Mouse (Mus musculus) MEL (cell line): ENCODE data around the gene Dll3. TPM values are rescaled to one million over a fixed set of nuclear protein-coding genes. Genes with fewer than 3 reads are reported as not detected.

Source experiments
- DNase-seq: peaks from one replicate; pipeline ENCODE4 v3.0.0; 2011; ENCODE audit warnings: low read depth, low spot score
- H3K27ac ChIP-seq: 2 replicates; pipeline ENCODE4 v1.5.1; 2012; ENCODE audit warnings: low read depth, mild to moderate bottlenecking, control low read depth, low read length, moderate library complexity; ENCODE audit not compliant: control insufficient read depth
- H3K27me3 ChIP-seq, 2 experiments: fragments of 150-350 bp in 1 of 2; sonication (generic) in 1 of 2; 2 replicates each; pipeline ENCODE4 v1.6.1; 2012; ENCODE audit warnings: low read length in 2 of 2, mild to moderate bottlenecking in 2 of 2, improper control_type of control experiment in 1 of 2, moderate library complexity in 1 of 2; ENCODE audit not compliant: insufficient read depth in 2 of 2, control insufficient read depth in 1 of 2
- H3K36me3 ChIP-seq, 2 experiments: 2 replicates each; pipeline ENCODE4 v1.6.1; 2012 to 2014; ENCODE audit warnings: low read length in 2 of 2, improper control_type of control experiment in 1 of 2, inconsistent platforms in 1 of 2, mild to moderate bottlenecking in 1 of 2; ENCODE audit not compliant: insufficient read depth in 2 of 2, control insufficient read depth in 1 of 2
- H3K4me1 ChIP-seq, 2 experiments: fragments of 150-350 bp in 1 of 2; sonication (generic) in 1 of 2; 2 replicates each; pipeline ENCODE4 v1.6.1; 2012; ENCODE audit warnings: low read length in 2 of 2, improper control_type of control experiment in 1 of 2, mild to moderate bottlenecking in 1 of 2; ENCODE audit not compliant: insufficient read depth in 2 of 2, control insufficient read depth in 1 of 2
- H3K4me3 ChIP-seq, 2 experiments: fragments of 150-350 bp in 1 of 2; sonication (generic) in 1 of 2; 2 replicates each; pipeline ENCODE4 v1.5.1; 2012; ENCODE audit warnings: low read depth in 2 of 2, low read length in 2 of 2, mild to moderate bottlenecking in 2 of 2, moderate library complexity in 2 of 2, control low read depth in 1 of 2, improper control_type of control experiment in 1 of 2; ENCODE audit not compliant: control insufficient read depth in 1 of 2, insufficient read depth in 1 of 2
- H3K79me2 ChIP-seq: 2 replicates; pipeline ENCODE4 v1.6.1; 2012; ENCODE audit warnings: mild to moderate bottlenecking, low read length, moderate library complexity; ENCODE audit not compliant: control insufficient read depth, poor library complexity, insufficient read depth
- H3K9ac ChIP-seq: 2 replicates; pipeline ENCODE4 v1.6.1; 2012; ENCODE audit warnings: low read depth, mild to moderate bottlenecking, control low read depth, low read length, moderate library complexity; ENCODE audit not compliant: control insufficient read depth, poor library complexity, severe bottlenecking
- H3K9me3 ChIP-seq: fragments of 150-350 bp; sonication (generic); replicated peaks from 2 replicates; pipeline ENCODE4 v1.6.1; 2012; ENCODE audit warnings: mild to moderate bottlenecking, low read length, improper control_type of control experiment, moderate library complexity; ENCODE audit not compliant: insufficient read depth
- CHD2 ChIP-seq: IDR thresholded peaks from 2 replicates; pipeline ENCODE4 v1.6.1; 2011; ENCODE audit warnings: low read length, improper control_type of control experiment
- CTCF ChIP-seq, 3 experiments: IDR thresholded peaks in 2 of 3; conservative IDR thresholded peaks in 1 of 3; 2 replicates each; pipeline ENCODE4 v1.5.1; 2011 to 2012; ENCODE audit warnings: low read length in 3 of 3, low read depth in 2 of 3, mild to moderate bottlenecking in 2 of 3, improper control_type of control experiment in 1 of 3, inconsistent platforms in 1 of 3, mixed read lengths in 1 of 3, moderate library complexity in 1 of 3; ENCODE audit not compliant: control insufficient read depth in 1 of 3, insufficient read depth in 1 of 3, poor library complexity in 1 of 3, severe bottlenecking in 1 of 3
- E2F4 ChIP-seq: IDR thresholded peaks from 2 replicates; pipeline ENCODE4 v1.6.1; 2011; ENCODE audit warnings: low read depth, low read length, improper control_type of control experiment, borderline replicate concordance
- ELF1 ChIP-seq: IDR thresholded peaks from 2 replicates; pipeline ENCODE4 v1.6.1; 2014; ENCODE audit warnings: low read depth, mild to moderate bottlenecking, inconsistent platforms, low read length, improper control_type of control experiment, moderate library complexity
- EP300 ChIP-seq, 2 experiments: IDR thresholded peaks; 2 replicates each; pipeline ENCODE4 v1.6.1; 2011; ENCODE audit warnings: improper control_type of control experiment in 2 of 2, low read length in 2 of 2, low read depth in 1 of 2, mild to moderate bottlenecking in 1 of 2
- ETS1 ChIP-seq: IDR thresholded peaks from 2 replicates; pipeline ENCODE4 v1.6.1; 2012; ENCODE audit warnings: low read depth, mild to moderate bottlenecking, inconsistent platforms, low read length, improper control_type of control experiment, moderate library complexity
- GATA1 ChIP-seq: IDR thresholded peaks from 2 replicates; pipeline ENCODE4 v1.6.1; 2011; ENCODE audit warnings: low read depth, low read length, improper control_type of control experiment
- JUND ChIP-seq: IDR thresholded peaks from 2 replicates; pipeline ENCODE4 v1.6.1; 2011; ENCODE audit warnings: low read depth, mild to moderate bottlenecking, improper control_type of control experiment, low read length
- KAT2A ChIP-seq: conservative IDR thresholded peaks from 2 replicates; pipeline ENCODE4 v1.6.1; 2012; ENCODE audit warnings: low read depth, low read length, improper control_type of control experiment, inconsistent platforms
- MAZ ChIP-seq: IDR thresholded peaks from 2 replicates; pipeline ENCODE4 v1.6.1; 2012; ENCODE audit warnings: low read depth, mild to moderate bottlenecking, inconsistent platforms, low read length, improper control_type of control experiment
- MYC ChIP-seq: IDR thresholded peaks from 2 replicates; pipeline ENCODE4 v1.6.1; 2011; ENCODE audit warnings: low read depth, mild to moderate bottlenecking, low read length, improper control_type of control experiment, moderate library complexity
- NELFE ChIP-seq: IDR thresholded peaks from 2 replicates; pipeline ENCODE4 v1.6.1; 2011; ENCODE audit warnings: low read depth, low read length, improper control_type of control experiment
- NRF1 ChIP-seq: IDR thresholded peaks from 2 replicates; pipeline ENCODE4 v1.6.1; 2014; ENCODE audit warnings: low read depth, mild to moderate bottlenecking, inconsistent platforms, low read length, improper control_type of control experiment, moderate library complexity; ENCODE audit not compliant: poor library complexity, insufficient read depth, severe bottlenecking
- POLR2A ChIP-seq, 2 experiments: IDR thresholded peaks; 2 replicates each; pipeline ENCODE4 v1.6.1; 2011 to 2012; ENCODE audit warnings: low read length in 2 of 2, mild to moderate bottlenecking in 2 of 2, control low read depth in 1 of 2, improper control_type of control experiment in 1 of 2, low read depth in 1 of 2, moderate library complexity in 1 of 2; ENCODE audit not compliant: control insufficient read depth in 1 of 2, insufficient read depth in 1 of 2, poor library complexity in 1 of 2
- POLR2AphosphoS2 ChIP-seq: IDR thresholded peaks from 2 replicates; pipeline ENCODE4 v1.6.1; 2011; ENCODE audit warnings: low read length, improper control_type of control experiment
- POLR2AphosphoS5 ChIP-seq: IDR thresholded peaks from 2 replicates; pipeline ENCODE4 v1.6.1; 2012; ENCODE audit warnings: low read depth, borderline replicate concordance, mild to moderate bottlenecking, inconsistent platforms, low read length, moderate library complexity, mixed read lengths
- RCOR1 ChIP-seq: IDR thresholded peaks from 2 replicates; pipeline ENCODE4 v1.6.1; 2012; ENCODE audit warnings: low read depth, mild to moderate bottlenecking, inconsistent platforms, low read length, improper control_type of control experiment
- SIN3A ChIP-seq: IDR thresholded peaks from 2 replicates; pipeline ENCODE4 v1.6.1; 2012; ENCODE audit warnings: low read length, improper control_type of control experiment, inconsistent platforms
- SMC3 ChIP-seq: IDR thresholded peaks from 2 replicates; pipeline ENCODE4 v1.6.1; 2011; ENCODE audit warnings: low read depth, low read length, improper control_type of control experiment
- USF1 ChIP-seq: IDR thresholded peaks from 2 replicates; pipeline ENCODE4 v1.6.1; 2014; ENCODE audit warnings: low read depth, mild to moderate bottlenecking, inconsistent platforms, low read length, improper control_type of control experiment, moderate library complexity
- USF2 ChIP-seq, 2 experiments: IDR thresholded peaks; 2 replicates each; pipeline ENCODE4 v1.6.1; 2011 to 2012; ENCODE audit warnings: improper control_type of control experiment in 2 of 2, low read length in 2 of 2, borderline replicate concordance in 1 of 2, inconsistent platforms in 1 of 2, low read depth in 1 of 2, mild to moderate bottlenecking in 1 of 2; ENCODE audit not compliant: insufficient read depth in 1 of 2
- ZC3H11A ChIP-seq: IDR thresholded peaks from 2 replicates; pipeline ENCODE4 v1.6.1; 2012; ENCODE audit warnings: low read depth, mild to moderate bottlenecking, inconsistent platforms, low read length, improper control_type of control experiment
- ZMIZ1 ChIP-seq: IDR thresholded peaks from 2 replicates; pipeline ENCODE4 v1.6.1; 2012; ENCODE audit warnings: low read depth, mild to moderate bottlenecking, inconsistent platforms, low read length, improper control_type of control experiment, moderate library complexity
- polyA plus RNA-seq, 2 experiments: library from polyadenylated mRNA; stranded (reverse) in 1 of 2; unstranded in 1 of 2; fragments of >175 nt in 1 of 2; fragments of >200 nt in 1 of 2; gene quantifications; 2 replicates each; pipeline versions ENCODE4 v1.2.1 to v1.2.4; 2012; ENCODE audit warnings: low replicate concordance in 2 of 2, low read depth in 1 of 2; ENCODE audit not compliant: insufficient read length in 2 of 2, insufficient read depth in 1 of 2, missing spikeins in 1 of 2
- total RNA-seq: library from RNA; depleted of rRNA; stranded (reverse); fragments of 300-350 nt; gene quantifications from 2 replicates; pipeline ENCODE4 v1.2.3, GENCODE M21; 2012

Gene Dll3
- total and polyA plus RNA-seq, 3 experiments, result 0.15 to 0.57 TPM; not detected in 1

GRCm38 (mm10) chr7:28344637-28345036, 42.6 kb upstream of the Dll3 start (continued):
- TF ChIP-seq ZMIZ1 (no peak), MYC (peak; percentile 62; the same call in 1 of the 2 replicates), POLR2A (IDR thresholded peaks at IDR 0.05; ENCODE audit: control insufficient read depth in 1 of 2, insufficient read depth in 1 of 2, low read depth in 1 of 2, low read length in 2 of 2, poor library complexity in 1 of 2) (no peak), GATA1 (no peak), ELF1 (no peak), RCOR1 (no peak), JUND (no peak), SIN3A (peak; percentile 65; the same call in 1 of the 2 replicates), USF2 (IDR thresholded peaks at IDR 0.05; ENCODE audit: borderline replicate concordance in 1 of 2, insufficient read depth in 1 of 2, low read depth in 1 of 2, low read length in 2 of 2) (no peak), POLR2AphosphoS2 (no peak), CHD2 (no peak), SMC3 (peak; percentile 66), NELFE (no peak), USF1 (no peak), ZC3H11A (peak; percentile 58), CTCF (IDR thresholded peaks at IDR 0.05 in 2 of 3, conservative IDR thresholded peaks at IDR 0.05 in 1 of 3; ENCODE audit: control insufficient read depth in 1 of 3, insufficient read depth in 1 of 3, low read depth in 2 of 3, low read length in 3 of 3, poor library complexity in 1 of 3, severe bottlenecking in 1 of 3) (peak; percentile 72 to 97 (median 86))

GRCm38 (mm10) chr7:28341381-28341780, 39.3 kb upstream of the Dll3 start:
- peaks cover 0 to 12% of the 10 kb centered on the region in 2 experiments; a peak in 2 of 4 replicates for H3K36me3 ChIP-seq
- H3K9me3 ChIP-seq, result no peaks in the 10 kb centered on the region
- H3K79me2 ChIP-seq, result peaks cover 21% of the 10 kb centered on the region
- H3K4me1 ChIP-seq, result peaks cover 0 to 9% of the 10 kb centered on the region in 2 experiments; a peak in 1 of 4 replicates
- no peak overlapping the region for H3K9ac ChIP-seq
- TF ChIP-seq POLR2A (IDR thresholded peaks at IDR 0.05; ENCODE audit: control insufficient read depth in 1 of 2, insufficient read depth in 1 of 2, low read depth in 1 of 2, low read length in 2 of 2, poor library complexity in 1 of 2) (no peak), KAT2A (no peak), E2F4 (no peak), NRF1 (no peak), ETS1 (no peak), EP300 (IDR thresholded peaks at IDR 0.05; ENCODE audit: low read depth in 1 of 2, low read length in 2 of 2) (no peak), USF1 (no peak), MAZ (no peak), POLR2AphosphoS5 (no peak)
- TF ChIP-seq, all 39 proteins: peak for 0
- Histone ChIP-seq H3K4me3 (no peak overlapping the region), H3K27ac (no peak overlapping the region), H3K27me3 (no peaks in the 10 kb centered on the region)
- no peak for DNase-seq
